Mouse (Mus musculus) T-helper 1 cell (primary cell): ENCODE measurements at regions not wholly inside any gene's neighbourhood (a gene's known extent, or its start where the extent isn't known, plus 50 kb on each side); places are given as distances from the start of the nearest gene placed in this dataset.

Experiments
- in situ Hi-C: fragments of 300-600 bp; cut with MboI, MseI; formaldehyde crosslinking; loops from one replicate; pipeline ENCODE4 v1.15.1; 2025; ENCODE audit warnings: high pct_unique_total_duplicates

- in situ Hi-C loops: no loop called here
These were observed 163.6 kb upstream of the Sema3d start for GRCm38 (mm10) chr5:12219424-12220107.

GRCm38 (mm10) chr5:12222622-12223021, 160.6 kb upstream of the Sema3d start:
- in situ Hi-C loops: no loop called here

GRCm38 (mm10) chr5:12233377-12234096, 149.6 kb upstream of the Sema3d start:
- in situ Hi-C loops: no loop called here

- in situ Hi-C loops: loop anchor here (5.0 kb wide), 1 partner anchor 101 kb away; no protein-coding TSS in a partner anchor
These were observed 139.9 kb upstream of the Sema3d start for GRCm38 (mm10) chr5:12243179-12243805.

DNA sequence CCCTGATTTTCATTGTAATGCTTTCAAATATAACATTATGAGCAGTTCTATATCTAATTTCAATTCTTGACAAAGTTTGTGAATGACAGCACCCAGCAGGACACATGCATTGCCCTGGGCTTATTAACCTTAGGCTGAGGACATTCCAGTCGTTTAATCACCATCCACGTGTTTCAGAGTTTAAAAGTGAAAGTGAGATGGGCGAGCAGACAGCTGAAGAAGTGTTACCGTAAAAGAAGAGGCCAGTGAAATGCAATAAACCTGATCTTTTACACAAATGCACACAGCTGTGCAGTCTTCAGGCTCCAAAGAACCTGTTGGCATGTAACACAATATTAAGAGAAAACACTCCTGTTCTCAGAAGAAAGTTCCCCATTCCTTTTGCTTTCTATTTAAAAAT, 89.5 kb upstream of the Sema3d start:
- in situ Hi-C loops: no loop called here

DNA sequence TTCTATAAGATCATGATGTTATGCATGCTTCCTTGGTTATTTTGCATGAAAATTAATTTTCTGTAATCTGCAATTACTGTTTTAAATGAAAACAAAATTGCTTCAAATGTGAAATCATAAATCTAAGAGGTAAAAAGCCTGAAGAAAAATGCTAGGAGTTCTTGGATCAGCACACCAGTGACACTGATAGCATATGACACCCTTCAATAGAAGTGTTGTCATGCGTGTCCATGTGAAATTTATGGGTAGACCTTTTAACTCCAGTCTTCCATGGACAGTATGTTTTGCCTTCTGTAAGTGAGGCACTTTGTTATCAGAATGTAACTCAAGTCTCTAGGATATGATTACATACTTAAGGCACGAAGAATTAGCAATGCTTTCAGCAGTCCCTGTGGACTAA, 85.9 kb upstream of the Sema3d start:
- in situ Hi-C loops: no loop called here

GRCm38 (mm10) chr5:12301833-12302808, 81.1 kb upstream of the Sema3d start:
- in situ Hi-C loops: no loop called here

DNA sequence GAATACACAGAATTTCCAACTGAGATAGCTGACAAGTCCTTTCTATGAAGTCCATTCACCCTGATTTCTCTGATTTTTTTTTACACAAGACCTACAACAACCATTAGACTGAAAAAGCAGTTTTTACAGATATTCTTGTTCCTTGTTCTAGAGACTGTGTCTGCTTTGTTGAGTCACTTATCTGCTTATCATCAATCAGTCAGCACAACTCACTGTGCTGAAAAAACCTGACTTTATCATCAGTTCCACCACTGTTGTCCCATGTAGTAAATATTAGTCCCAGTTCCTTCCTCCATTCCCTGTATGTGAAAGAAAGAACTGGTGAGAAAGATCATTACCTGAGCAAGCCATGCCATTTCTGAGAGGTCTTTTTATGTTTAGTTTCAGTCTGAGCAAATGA, 73.8 kb upstream of the Sema3d start:
- in situ Hi-C loops: no loop called here

DNA sequence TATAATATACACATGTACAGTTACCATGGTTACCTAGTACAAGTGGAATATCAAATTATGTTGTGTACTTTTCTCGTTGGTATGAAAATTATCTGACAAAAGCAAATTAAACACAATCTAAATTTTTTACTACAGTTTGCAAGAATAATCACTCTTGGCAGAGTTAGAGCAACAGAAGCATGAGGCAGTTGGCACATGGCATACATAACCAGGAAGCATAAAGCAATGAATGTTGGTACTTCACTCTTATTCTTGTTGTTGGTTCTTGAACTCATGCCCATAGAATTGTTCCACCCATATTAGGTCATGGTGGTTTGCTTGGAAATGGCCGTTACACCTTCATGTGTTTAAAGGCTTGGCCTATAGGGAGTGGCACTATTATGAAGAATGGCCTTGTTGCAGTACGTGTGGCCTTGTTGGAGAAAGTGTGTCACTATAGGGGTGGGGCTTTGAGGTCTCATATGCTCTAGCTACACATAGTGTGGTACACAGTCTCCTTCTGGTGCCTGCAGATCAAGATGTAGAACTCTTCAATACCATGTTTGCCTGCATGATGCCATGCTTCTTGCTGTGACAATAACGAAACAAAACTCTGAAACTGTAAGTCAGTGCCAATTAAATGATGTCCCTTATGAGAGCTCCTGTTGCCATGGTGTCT, 50.4 kb upstream of the Sema3d start:
- in situ Hi-C loops: no loop called here
